Mouse (Mus musculus) thymus, adult 2 months (tissue): ENCODE results near the gene Timm8a1.

Experiments used
- CTCF ChIP-seq: fragments of 200-500 bp; IDR thresholded peaks from 2 replicates; pipeline ENCODE4 v1.5.1; 2012; ENCODE audit warnings: mild to moderate bottlenecking, control low read depth, low read length, moderate library complexity, borderline replicate concordance; ENCODE audit not compliant: control insufficient read depth, poor library complexity, insufficient read depth; ENCODE audit errors: extremely low read depth
- POLR2A ChIP-seq: fragments of 200-500 bp; IDR thresholded peaks from 2 replicates; pipeline ENCODE4 v1.6.1; 2012; ENCODE audit warnings: mild to moderate bottlenecking, low read length, control low read depth, moderate library complexity; ENCODE audit not compliant: control insufficient read depth, poor library complexity, insufficient read depth; ENCODE audit errors: extremely low read depth

DNA sequence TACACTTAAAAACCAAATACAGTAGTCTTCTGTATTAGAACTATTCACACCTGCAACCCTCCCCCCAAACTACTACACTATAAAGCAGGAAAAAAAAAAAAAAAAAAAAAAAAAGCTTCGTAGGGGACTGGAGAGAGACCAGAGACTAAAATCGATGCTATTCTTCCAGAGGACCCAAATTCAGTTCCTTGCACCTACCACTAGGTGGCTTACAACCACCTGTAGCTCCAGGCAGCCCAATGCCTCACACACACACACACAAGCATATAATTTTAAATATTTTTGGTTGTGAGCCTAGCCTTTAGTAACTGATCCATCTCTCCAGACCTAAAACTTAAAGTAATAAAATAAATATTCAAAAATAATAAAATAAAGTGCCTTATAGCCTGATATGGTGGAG lies 32.2 kb downstream of the Timm8a1 start:
- no peak for TF ChIP-seq CTCF
- no peak for TF ChIP-seq POLR2A
